Mouse (Mus musculus) 3T3-L1 (cell line): ENCODE data around the gene Gm29133.

Experiments used
- DNase-seq: peaks from one replicate; pipeline ENCODE4 v3.0.0-alpha.2; 2015; ENCODE audit warnings: low read depth, low spot score

Gm29133 gene

GRCm38 (mm10) chr3:75747897-75748296, at the start of gene Gm29133:
TSS of gene Gm29133 (plus strand) at chr3:75748197.
- no peak for DNase-seq

GRCm38 (mm10) chr3:75699088-75699487, 48.9 kb upstream of the Gm29133 start:
- DNase-seq, result no peak

GRCm38 (mm10) chr3:75701336-75701735, 46.7 kb upstream of the Gm29133 start:
- no peak for DNase-seq

GRCm38 (mm10) chr3:75706536-75706935, 41.5 kb upstream of the Gm29133 start:
- DNase-seq, result no peak

GRCm38 (mm10) chr3:75713678-75714295, 34.2 kb upstream of the Gm29133 start:
- DNase-seq, result no peak

GRCm38 (mm10) chr3:75720663-75721062, 27.3 kb upstream of the Gm29133 start:
- peak; percentile 75 for DNase-seq

GRCm38 (mm10) chr3:75730982-75731600, 16.9 kb upstream of the Gm29133 start:
- peak; percentile 4 for DNase-seq

GRCm38 (mm10) chr3:75743664-75744437, 4.1 kb upstream of the Gm29133 start:
- no peak for DNase-seq

- DNase-seq, result no peak
These were observed 2.7 kb upstream of the Gm29133 start for GRCm38 (mm10) chr3:75745343-75745742.

- DNase-seq, result no peak
These were observed 15.4 kb downstream of the Gm29133 start for GRCm38 (mm10) chr3:75763351-75763750.

- no peak for DNase-seq
These were observed 26.3 kb downstream of the Gm29133 start for GRCm38 (mm10) chr3:75774253-75774652.

GRCm38 (mm10) chr3:75808001-75808400, 60.0 kb downstream of the Gm29133 start:
- no peak for DNase-seq

- no peak for DNase-seq
These were observed 75.9 kb downstream of the Gm29133 start for GRCm38 (mm10) chr3:75823934-75824333.

- no peak for DNase-seq
These were observed 76.5 kb downstream of the Gm29133 start for GRCm38 (mm10) chr3:75824458-75824857.

GRCm38 (mm10) chr3:75834827-75835226, 86.8 kb downstream of the Gm29133 start:
- DNase-seq, result no peak

- DNase-seq, result peak; percentile 81
These were observed 87.4 kb downstream of the Gm29133 start for GRCm38 (mm10) chr3:75835286-75835967.
